ENCODE assay signal across 8 mouse cellular contexts in genomic region chr7:81860996-81861395, GRCm38 (mm10). TPM values are rescaled to one million over a fixed set of nuclear protein-coding genes. Genes with fewer than 3 reads are reported as not detected.
A peak's percentile ranks its signal among the peaks of the same experiment; 100 is the strongest.
DNase-seq lines count a peak whose midpoint lies in the region; ATAC-seq and TF ChIP-seq lines count a peak whose summit lies in the region.

No protein-coding gene starts in this region.

- no peaks in the 10 kb centered on the region for H3K36me3 ChIP-seq in hindbrain, embryonic 10.5 days
- no peaks in the 10 kb centered on the region for H3K36me3 ChIP-seq in hindbrain, embryonic 11.5 days (ENCODE audit: control insufficient read depth, insufficient read depth, low read length)
- no peaks in the 10 kb centered on the region for H3K36me3 ChIP-seq in intestine, postnatal 0 days (ENCODE audit: control insufficient read depth, insufficient read depth)

- no peak for ATAC-seq in hindbrain, embryonic 11.5 days (ENCODE audit: low FRiP score)
- no peak for ATAC-seq in intestine, postnatal 0 days

- no peak for TF ChIP-seq CTCF in bone marrow, adult 2 months (IDR thresholded peaks at IDR 0.05; ENCODE audit: control insufficient read depth, insufficient read depth, low read length)
- TF ChIP-seq CTCF in intestine, postnatal 0 days (IDR thresholded peaks at IDR 0.05; ENCODE audit: low read depth): no peak
- TF ChIP-seq CTCF in olfactory bulb, adult 2 months (IDR thresholded peaks at IDR 0.05; ENCODE audit: insufficient read depth, low read depth, low read length): no peak

- H3K9ac ChIP-seq in hindbrain, embryonic 11.5 days (ENCODE audit: low read depth, low read length): no peak overlapping the region
- no peak overlapping the region for H3K9ac ChIP-seq in intestine, postnatal 0 days (ENCODE audit: low read depth, low read length)

- H3K9me3 ChIP-seq in hindbrain, embryonic 10.5 days: no peaks in the 10 kb centered on the region
- H3K9me3 ChIP-seq in hindbrain, embryonic 11.5 days (ENCODE audit: control insufficient read depth, low read length): no peaks in the 10 kb centered on the region
- H3K9me3 ChIP-seq in intestine, postnatal 0 days (ENCODE audit: control insufficient read depth): no peaks in the 10 kb centered on the region

- WGBS in hindbrain, embryonic 10.5 days: 81% methylated on average over 5 of the region's 5 CpGs
- 91% methylated on average over 5 of the region's 5 CpGs for WGBS in hindbrain, embryonic 11.5 days
- 8% methylated on average over 5 of the region's 5 CpGs for WGBS in bone marrow, adult 2 months
- 41% methylated on average over 5 of the region's 5 CpGs for WGBS in intestine, postnatal 0 days
- WGBS in olfactory bulb, adult 2 months: 42% methylated on average over 5 of the region's 5 CpGs

- peaks cover 34% of the 10 kb centered on the region for H3K4me1 ChIP-seq in hindbrain, embryonic 10.5 days (replicated peaks)
- H3K4me1 ChIP-seq in hindbrain, embryonic 11.5 days (replicated peaks; ENCODE audit: control insufficient read depth, insufficient read depth, low read length): peaks cover 3% of the 10 kb centered on the region; the same call in 1 of the 2 replicates
- H3K4me1 ChIP-seq in bone marrow, adult 2 months (ENCODE audit: control insufficient read depth, insufficient read depth, low read length): peaks cover 9% of the 10 kb centered on the region; the same call in 1 of the 2 replicates
- no peaks in the 10 kb centered on the region for H3K4me1 ChIP-seq in intestine, postnatal 0 days (replicated peaks; ENCODE audit: control insufficient read depth, insufficient read depth, low read length)
- H3K4me1 ChIP-seq in olfactory bulb, adult 2 months (ENCODE audit: control insufficient read depth, insufficient read depth, low read length): peaks cover 53% of the 10 kb centered on the region

- H3K4me3 ChIP-seq in hindbrain, embryonic 10.5 days: no peak overlapping the region
- H3K4me3 ChIP-seq in hindbrain, embryonic 11.5 days (ENCODE audit: low read depth, low read length): no peak overlapping the region
- H3K4me3 ChIP-seq in bone marrow, adult 2 months (replicated peaks; ENCODE audit: control insufficient read depth, low read depth, low read length): peak overlapping the region; percentile 77
- H3K4me3 ChIP-seq in intestine, postnatal 0 days (ENCODE audit: low read depth, low read length): no peak overlapping the region
- H3K4me3 ChIP-seq in olfactory bulb, adult 2 months (ENCODE audit: insufficient read depth, low read depth, low read length): peak overlapping the region; percentile 71

- no peak for TF ChIP-seq POLR2A in bone marrow, adult 2 months (IDR thresholded peaks at IDR 0.05; ENCODE audit: borderline replicate concordance, control insufficient read depth, low read depth, low read length)
- TF ChIP-seq POLR2A in olfactory bulb, adult 2 months (IDR thresholded peaks at IDR 0.05; ENCODE audit: insufficient read depth, low read depth, low read length): no peak

- 0 out of 2 replicates have a peak overlapping the region, but pooled peaks have one; percentile 8 for H3K27ac ChIP-seq in hindbrain, embryonic 10.5 days
- H3K27ac ChIP-seq in hindbrain, embryonic 11.5 days (ENCODE audit: low read depth, low read length): no peak overlapping the region
- H3K27ac ChIP-seq in bone marrow, adult 2 months (ENCODE audit: control insufficient read depth, insufficient read depth, low read depth, low read length, poor library complexity): peak overlapping the region; percentile 90
- no peak overlapping the region for H3K27ac ChIP-seq in intestine, postnatal 0 days (ENCODE audit: low read depth, low read length)
- H3K27ac ChIP-seq in olfactory bulb, adult 2 months (ENCODE audit: insufficient read depth, low read depth, low read length): peak overlapping the region; percentile 92; the same call in 1 of the 2 replicates

- peaks cover 57% of the 10 kb centered on the region for H3K27me3 ChIP-seq in hindbrain, embryonic 10.5 days (ENCODE audit: insufficient read depth, poor library complexity, severe bottlenecking)
- H3K27me3 ChIP-seq in hindbrain, embryonic 11.5 days (ENCODE audit: control insufficient read depth, insufficient read depth, low read length): peaks cover 10% of the 10 kb centered on the region; the same call in 1 of the 2 replicates
- peaks cover 22% of the 10 kb centered on the region for H3K27me3 ChIP-seq in intestine, postnatal 0 days (replicated peaks; ENCODE audit: control insufficient read depth, insufficient read depth, low read length)

- DNase-seq in hindbrain, embryonic 10.5 days (ENCODE audit: low spot score): no peak
- DNase-seq in hindbrain, embryonic 11.5 days (ENCODE audit: low spot score): no peak
- no peak for DNase-seq in kidney, postnatal 14 days
- no peak for DNase-seq in ovary, adult 18-20 months (ENCODE audit: low spot score)
- DNase-seq in kidney, postnatal 4 days: no peak

- no peak overlapping the region for H3K4me2 ChIP-seq in hindbrain, embryonic 11.5 days (replicated peaks; ENCODE audit: low read depth, low read length)
- peak overlapping the region; percentile 68; the same call in 1 of the 2 replicates for H3K4me2 ChIP-seq in intestine, postnatal 0 days (replicated peaks; ENCODE audit: low read depth)

RNA-seq across cellular contexts. Expression of gene Tm6sf1, which starts 2.2 kb away (rescaled TPM):
- 11.3 and 11.9 TPM in 2 replicates for polyA plus RNA-seq in hindbrain, embryonic 10.5 days (2016; fragmentation: Nextera tagmentation; extraction: Ambion mirVana)
- polyA plus RNA-seq in hindbrain, embryonic 11.5 days (2014; fragmentation: Nextera tagmentation; extraction: Ambion mirVana): 11.3 and 14.8 TPM in 2 replicates
- polyA plus RNA-seq in bone marrow, adult 2 months (2011; ENCODE audit: insufficient read depth, insufficient read length, low replicate concordance, missing spikeins): 13.0 and 46.2 TPM in 2 replicates
- 16.5 and 17.8 TPM in 2 replicates for polyA plus RNA-seq in intestine, postnatal 0 days (2015; fragmentation: Nextera tagmentation; extraction: Ambion mirVana)
- polyA plus RNA-seq in olfactory bulb, adult 2 months (2012; ENCODE audit: insufficient read depth, insufficient read length, low replicate concordance, missing spikeins): not detected in 2 replicates

RNA-seq across cellular contexts. Expression of gene Gm10160, which starts 5.4 kb away (rescaled TPM):
- polyA plus RNA-seq in hindbrain, embryonic 10.5 days (2016; fragmentation: Nextera tagmentation; extraction: Ambion mirVana): not detected in 2 replicates
- not detected in 2 replicates for polyA plus RNA-seq in hindbrain, embryonic 11.5 days (2014; fragmentation: Nextera tagmentation; extraction: Ambion mirVana)
- polyA plus RNA-seq in bone marrow, adult 2 months (2011; ENCODE audit: insufficient read depth, insufficient read length, low replicate concordance, missing spikeins): not detected in 2 replicates
- not detected in 2 replicates for polyA plus RNA-seq in intestine, postnatal 0 days (2015; fragmentation: Nextera tagmentation; extraction: Ambion mirVana)
- polyA plus RNA-seq in olfactory bulb, adult 2 months (2012; ENCODE audit: insufficient read depth, insufficient read length, low replicate concordance, missing spikeins): not detected in 2 replicates

RNA-seq across cellular contexts. Expression of gene Btbd1, which starts 31.8 kb away (rescaled TPM):
- polyA plus RNA-seq in hindbrain, embryonic 10.5 days (2016; fragmentation: Nextera tagmentation; extraction: Ambion mirVana): 58.3 and 63.1 TPM in 2 replicates
- 101 and 103 TPM in 2 replicates for polyA plus RNA-seq in hindbrain, embryonic 11.5 days (2014; fragmentation: Nextera tagmentation; extraction: Ambion mirVana)
- polyA plus RNA-seq in bone marrow, adult 2 months (2011; ENCODE audit: insufficient read depth, insufficient read length, low replicate concordance, missing spikeins): 20.6 and 37.0 TPM in 2 replicates
- polyA plus RNA-seq in intestine, postnatal 0 days (2015; fragmentation: Nextera tagmentation; extraction: Ambion mirVana): 41.0 and 42.7 TPM in 2 replicates
- 204 and 340 TPM in 2 replicates for polyA plus RNA-seq in olfactory bulb, adult 2 months (2012; ENCODE audit: insufficient read depth, insufficient read length, low replicate concordance, missing spikeins)

Comparison
In these comparisons a context has a peak if more than half of its experiments do, and no peak if none do; other contexts are left out.
1. H3K27ac ChIP-seq: peak in hindbrain, embryonic 10.5 days (single experiment), bone marrow, adult 2 months (single experiment) and olfactory bulb, adult 2 months (single experiment); none in hindbrain, embryonic 11.5 days (single experiment) and intestine, postnatal 0 days (single experiment).
2. H3K4me3 ChIP-seq: peak in bone marrow, adult 2 months (single experiment) and olfactory bulb, adult 2 months (single experiment); none in hindbrain, embryonic 10.5 days (single experiment), hindbrain, embryonic 11.5 days (single experiment) and intestine, postnatal 0 days (single experiment).
3. RNA of gene Tm6sf1, which starts 2.2 kb away (polyA plus RNA-seq): 13.0 to 46.2 TPM in bone marrow, adult 2 months, 16.5 to 17.8 TPM in intestine, postnatal 0 days, 11.3 to 11.9 TPM in hindbrain, embryonic 10.5 days and 11.3 to 14.8 TPM in hindbrain, embryonic 11.5 days; not detected in olfactory bulb, adult 2 months; every median in the first group is over 10 times any median in the second.